Mouse (Mus musculus): ENCODE results near the gene Glis3. TPM values are rescaled to one million over a fixed set of nuclear protein-coding genes. Genes with fewer than 3 reads are reported as not detected.

Gene Glis3
- total RNA-seq, 1 experiment = 3.3 TPM

- in situ Hi-C loops (cut with MboI; ENCODE audit: low sequenced_read_pairs in 2 of 2, unreplicated experiment in 2 of 2) = no loop called here
- no peak overlapping the region for H3K9ac ChIP-seq (ENCODE audit: insufficient read depth, low read depth, low read length, poor library complexity, severe bottlenecking)
- peaks cover 0 to 2% of the 10 kb centered on the region in 2 experiments; a peak in 1 of 4 replicates for H3K4me1 ChIP-seq (ENCODE audit: control insufficient read depth in 2 of 2, insufficient read depth in 2 of 2, low read length in 2 of 2, poor library complexity in 1 of 2)
- no peaks in the 10 kb centered on the region for H3K36me3 ChIP-seq (ENCODE audit: control insufficient read depth, insufficient read depth, low read length, poor library complexity, severe bottlenecking)
- H3K4me3 ChIP-seq (ENCODE audit: insufficient read depth in 1 of 2, low read depth in 1 of 2, low read length in 2 of 2, poor library complexity in 1 of 2, severe bottlenecking in 1 of 2) = no peak overlapping the region
- no peaks in the 10 kb centered on the region for H3K9me3 ChIP-seq (ENCODE audit: control insufficient read depth, insufficient read depth, low read depth, low read length)
- no peak overlapping the region for H3K27ac ChIP-seq (ENCODE audit: insufficient read depth, low read depth, low read length, poor library complexity, severe bottlenecking)
- DNase-seq (ENCODE audit: low read depth, low spot score) = no peak
- no peak for TF ChIP-seq ZC3H11A (IDR thresholded peaks at IDR 0.05; ENCODE audit: borderline replicate concordance, low read depth, low read length)
- TF ChIP-seq HCFC1 (IDR thresholded peaks at IDR 0.05; ENCODE audit: borderline replicate concordance, insufficient read depth, low read length) = no peak
- no peak for TF ChIP-seq ZNF384 (IDR thresholded peaks at IDR 0.05; ENCODE audit: low read depth, low read length)
- TF ChIP-seq MAFK (IDR thresholded peaks at IDR 0.05; ENCODE audit: insufficient read depth, low read depth, low read length) = no peak
- no peak for TF ChIP-seq CHD2 (IDR thresholded peaks at IDR 0.05; ENCODE audit: low read depth, low read length)
Observed at GRCm38 (mm10) chr19:28382168-28382911, 297.5 kb downstream of the Glis3 start.

- no peaks in the 10 kb centered on the region for H3K36me3 ChIP-seq (ENCODE audit: control insufficient read depth, insufficient read depth, low read length, poor library complexity, severe bottlenecking)
- no peak overlapping the region for H3K27ac ChIP-seq (ENCODE audit: insufficient read depth, low read depth, low read length, poor library complexity, severe bottlenecking)
- H3K4me3 ChIP-seq (ENCODE audit: insufficient read depth in 1 of 2, low read depth in 1 of 2, low read length in 2 of 2, poor library complexity in 1 of 2, severe bottlenecking in 1 of 2) = no peak overlapping the region
- DNase-seq (ENCODE audit: low read depth, low spot score) = no peak
- no peaks in the 10 kb centered on the region for H3K9me3 ChIP-seq (ENCODE audit: control insufficient read depth, insufficient read depth, low read depth, low read length)
- no peak for TF ChIP-seq ZC3H11A (IDR thresholded peaks at IDR 0.05; ENCODE audit: borderline replicate concordance, low read depth, low read length)
- TF ChIP-seq MAFK (IDR thresholded peaks at IDR 0.05; ENCODE audit: insufficient read depth, low read depth, low read length) = no peak
- no peak for TF ChIP-seq ZNF384 (IDR thresholded peaks at IDR 0.05; ENCODE audit: low read depth, low read length)
- TF ChIP-seq CHD2 (IDR thresholded peaks at IDR 0.05; ENCODE audit: low read depth, low read length) = no peak
- TF ChIP-seq HCFC1 (IDR thresholded peaks at IDR 0.05; ENCODE audit: borderline replicate concordance, insufficient read depth, low read length) = no peak
- H3K9ac ChIP-seq (ENCODE audit: insufficient read depth, low read depth, low read length, poor library complexity, severe bottlenecking) = no peak overlapping the region
- in situ Hi-C loops (cut with MboI; ENCODE audit: low sequenced_read_pairs in 2 of 2, unreplicated experiment in 2 of 2) = no loop called here
- H3K4me1 ChIP-seq (ENCODE audit: control insufficient read depth in 2 of 2, insufficient read depth in 2 of 2, low read length in 2 of 2, poor library complexity in 1 of 2) = peaks cover 0 to 2% of the 10 kb centered on the region in 2 experiments; a peak in 1 of 4 replicates
Observed at GRCm38 (mm10) chr19:28381441-28381840, 298.4 kb downstream of the Glis3 start.

- no peak for DNase-seq (ENCODE audit: low read depth, low spot score)
- Histone ChIP-seq H3K27ac (ENCODE audit: insufficient read depth, low read depth, low read length, poor library complexity, severe bottlenecking) (no peak overlapping the region), H3K36me3 (ENCODE audit: control insufficient read depth, insufficient read depth, low read length, poor library complexity, severe bottlenecking) (no peaks in the 10 kb centered on the region), H3K9ac (ENCODE audit: insufficient read depth, low read depth, low read length, poor library complexity, severe bottlenecking) (no peak overlapping the region), H3K4me1 (ENCODE audit: control insufficient read depth in 2 of 2, insufficient read depth in 2 of 2, low read length in 2 of 2, poor library complexity in 1 of 2) (peaks cover 0 to 2% of the 10 kb centered on the region in 2 experiments; a peak in 1 of 4 replicates), H3K4me3 (ENCODE audit: insufficient read depth in 1 of 2, low read depth in 1 of 2, low read length in 2 of 2, poor library complexity in 1 of 2, severe bottlenecking in 1 of 2) (no peak overlapping the region), H3K9me3 (ENCODE audit: control insufficient read depth, insufficient read depth, low read depth, low read length) (no peaks in the 10 kb centered on the region)
- TF ChIP-seq ZNF384 (IDR thresholded peaks at IDR 0.05; ENCODE audit: low read depth, low read length) (no peak), HCFC1 (IDR thresholded peaks at IDR 0.05; ENCODE audit: borderline replicate concordance, insufficient read depth, low read length) (no peak), MAFK (IDR thresholded peaks at IDR 0.05; ENCODE audit: insufficient read depth, low read depth, low read length) (no peak), CHD2 (IDR thresholded peaks at IDR 0.05; ENCODE audit: low read depth, low read length) (no peak), ZC3H11A (IDR thresholded peaks at IDR 0.05; ENCODE audit: borderline replicate concordance, low read depth, low read length) (no peak)
- in situ Hi-C loops (cut with MboI; ENCODE audit: low sequenced_read_pairs in 2 of 2, unreplicated experiment in 2 of 2) = no loop called here
Observed at GRCm38 (mm10) chr19:28380691-28381262, 299.1 kb downstream of the Glis3 start.

- H3K27ac ChIP-seq (ENCODE audit: insufficient read depth, low read depth, low read length, poor library complexity, severe bottlenecking) = no peak overlapping the region
- H3K36me3 ChIP-seq (ENCODE audit: control insufficient read depth, insufficient read depth, low read length, poor library complexity, severe bottlenecking) = no peaks in the 10 kb centered on the region
- no peaks in the 10 kb centered on the region for H3K4me1 ChIP-seq (ENCODE audit: control insufficient read depth in 2 of 2, insufficient read depth in 2 of 2, low read length in 2 of 2, poor library complexity in 1 of 2)
- H3K9me3 ChIP-seq (ENCODE audit: control insufficient read depth, insufficient read depth, low read depth, low read length) = no peaks in the 10 kb centered on the region
- TF ChIP-seq ZNF384 (IDR thresholded peaks at IDR 0.05; ENCODE audit: low read depth, low read length) (no peak), HCFC1 (IDR thresholded peaks at IDR 0.05; ENCODE audit: borderline replicate concordance, insufficient read depth, low read length) (no peak), ZC3H11A (IDR thresholded peaks at IDR 0.05; ENCODE audit: borderline replicate concordance, low read depth, low read length) (no peak), CHD2 (IDR thresholded peaks at IDR 0.05; ENCODE audit: low read depth, low read length) (no peak), MAFK (IDR thresholded peaks at IDR 0.05; ENCODE audit: insufficient read depth, low read depth, low read length) (no peak)
- no peak for DNase-seq (ENCODE audit: low read depth, low spot score)
- no peak overlapping the region for H3K9ac ChIP-seq (ENCODE audit: insufficient read depth, low read depth, low read length, poor library complexity, severe bottlenecking)
- in situ Hi-C loops (cut with MboI; ENCODE audit: low sequenced_read_pairs in 2 of 2, unreplicated experiment in 2 of 2) = no loop called here
- no peak overlapping the region for H3K4me3 ChIP-seq (ENCODE audit: insufficient read depth in 1 of 2, low read depth in 1 of 2, low read length in 2 of 2, poor library complexity in 1 of 2, severe bottlenecking in 1 of 2)
Observed at GRCm38 (mm10) chr19:28377788-28378295, 302.0 kb downstream of the Glis3 start.

Measured in ES-E14 (cell line).